Mouse (Mus musculus): ENCODE data around the gene Sae1. TPM values are rescaled to one million over a fixed set of nuclear protein-coding genes. Genes with fewer than 3 reads are reported as not detected.
"Not testable (repeated sequence)": the region's sequence is repeated elsewhere in the genome, so short reads cannot be mapped to it uniquely, and the experiment has no call there.

The Sae1 gene
- total RNA-seq, 2 experiments from 2014 or later = 37.3 to 40.6 TPM

DNA sequence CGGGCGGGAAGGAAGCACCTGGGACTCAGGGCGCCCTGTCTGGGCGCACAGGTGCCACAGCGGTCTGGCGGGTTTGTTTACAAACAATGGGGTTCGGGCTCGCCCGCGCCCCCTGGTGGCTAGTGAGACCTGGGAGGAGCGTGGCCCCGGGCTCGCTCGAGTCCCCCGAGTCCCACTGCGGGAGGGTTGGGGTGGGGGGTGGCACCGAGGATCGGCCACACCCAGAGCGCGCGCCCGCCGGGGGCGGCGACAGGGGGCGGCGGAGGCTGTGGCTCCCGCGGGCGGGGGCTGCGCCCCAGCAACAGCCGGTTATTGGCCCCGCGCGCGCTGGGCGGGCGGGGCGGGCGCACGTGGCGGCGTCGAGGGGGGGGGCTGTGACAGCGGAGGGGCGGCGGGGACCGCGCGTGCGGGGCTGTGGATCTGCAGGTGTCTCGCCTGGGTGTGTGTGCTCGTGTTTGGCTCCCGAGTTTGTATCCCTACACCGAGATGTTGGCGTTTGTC is 77.5 kb downstream of the Sae1 start:
- DNase-seq = peak; percentile 91 to 94

DNA sequence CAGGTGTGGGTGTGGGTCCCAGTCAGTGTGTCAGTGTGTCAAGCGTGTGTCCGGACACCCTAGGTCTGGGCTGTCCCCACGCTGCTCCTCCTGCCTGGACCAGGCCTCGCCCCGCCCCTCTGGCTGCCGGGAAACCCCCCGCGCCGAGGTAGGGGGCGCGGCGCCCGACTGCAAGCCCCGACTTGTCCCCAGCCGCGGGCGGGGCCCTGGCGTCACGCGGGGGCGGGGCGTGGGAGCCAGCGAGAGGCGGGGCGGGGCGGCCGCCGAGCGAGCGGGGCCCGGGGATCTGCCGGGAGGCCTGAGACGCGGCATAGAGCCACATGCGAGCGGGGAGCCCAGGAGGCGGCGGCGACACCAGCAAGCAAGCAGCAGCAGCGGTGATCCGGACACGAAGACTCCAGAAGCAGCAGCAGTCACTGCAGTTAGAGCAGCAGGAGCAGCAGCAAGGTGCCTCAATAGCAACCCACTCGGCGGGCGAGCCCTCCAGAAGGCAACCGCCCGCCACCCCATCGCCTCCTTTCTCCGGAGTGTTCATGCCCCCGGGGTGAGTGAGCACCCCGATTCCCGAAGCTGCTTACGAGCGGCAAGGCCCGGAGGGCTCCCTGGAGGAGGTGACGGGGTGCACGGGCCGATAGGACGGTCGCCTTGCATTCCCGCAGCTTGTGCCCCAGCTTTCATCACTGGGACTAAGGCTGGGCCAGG is 78.1 kb downstream of the Sae1 start:
- peak; percentile 93 to 95 for DNase-seq

DNA sequence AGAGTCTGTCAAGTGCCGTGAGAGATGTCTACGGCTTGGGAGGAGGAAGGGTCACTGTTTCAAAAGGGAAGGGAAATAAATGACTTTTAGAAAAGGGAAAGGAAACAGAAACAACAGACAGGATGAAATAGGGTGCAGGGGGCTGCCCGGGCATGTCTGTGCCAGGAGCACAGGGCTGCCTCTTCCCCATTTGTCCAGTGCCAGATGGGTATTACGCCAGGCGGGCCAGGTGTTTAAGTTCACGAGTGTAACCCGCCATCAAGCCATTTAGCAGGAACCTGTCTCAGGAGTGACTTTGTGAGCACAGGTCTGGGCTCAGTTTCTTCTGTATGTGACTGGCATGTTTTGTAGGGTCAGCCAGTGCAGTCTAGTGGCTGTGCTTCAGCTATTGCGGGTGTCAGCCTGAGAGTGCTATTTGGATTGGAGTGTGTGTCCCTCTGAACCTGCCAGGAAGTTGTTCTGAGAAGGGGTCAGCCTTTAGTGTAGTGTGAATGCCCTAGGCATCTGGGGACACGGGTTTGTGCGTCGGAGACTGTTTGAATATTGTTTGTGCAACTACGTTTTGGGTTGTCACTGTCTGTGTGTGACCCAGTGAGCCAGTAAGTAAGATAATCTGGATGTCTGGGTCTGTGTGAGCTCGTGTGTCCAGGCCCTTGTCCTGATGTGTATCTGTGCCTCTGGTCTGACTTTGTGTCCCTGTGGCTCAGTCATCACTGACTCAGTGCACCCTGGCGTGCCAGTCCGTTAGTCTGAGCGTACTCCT is 78.9 kb downstream of the Sae1 start:
- peak; percentile 32 to 41 for DNase-seq

DNA sequence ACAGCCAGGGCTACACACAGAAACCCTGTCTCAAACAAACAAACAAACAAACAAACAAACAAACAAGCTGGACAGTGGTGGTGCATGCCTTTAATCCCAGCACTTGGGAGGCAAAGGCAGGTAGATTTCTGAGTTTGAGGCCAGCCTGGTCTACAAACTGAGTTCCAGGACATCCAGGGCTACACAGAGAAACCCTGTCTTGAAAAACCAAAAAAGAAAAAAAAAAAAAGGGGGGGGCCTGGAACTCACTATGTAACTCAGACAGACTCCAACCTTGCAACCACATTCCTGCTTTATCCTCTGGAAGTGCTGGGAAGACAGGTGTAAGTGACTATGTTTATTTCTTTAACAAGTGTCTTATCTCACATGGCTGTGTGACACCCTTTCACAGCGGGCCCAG is 79.5 kb downstream of the Sae1 start, which contains the start of gene Bbc3:
Gene Bbc3 (plus strand): TSS at position 301 of the 400 bp plus-strand sequence.
- DNase-seq = not testable (repeated sequence)

DNA sequence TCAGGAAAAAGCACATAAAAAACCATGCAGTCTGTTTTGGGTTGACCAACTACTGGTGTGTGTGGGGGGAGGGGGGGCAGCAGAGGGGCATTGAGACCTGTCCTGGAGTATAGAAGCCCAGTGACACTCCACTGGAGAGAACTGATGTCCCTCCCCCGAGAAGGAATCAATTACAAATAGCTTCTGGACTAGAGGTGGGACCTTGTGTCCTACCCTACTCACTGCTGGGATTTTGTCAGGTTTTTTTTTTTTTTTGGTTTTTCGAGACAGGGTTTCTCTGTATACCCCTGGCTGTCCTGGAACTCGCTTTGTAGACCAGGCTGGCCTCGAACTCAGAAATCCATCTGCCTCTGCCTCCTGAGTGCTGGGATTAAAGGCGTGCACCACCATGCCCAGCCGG is 80.5 kb downstream of the Sae1 start:
- not testable (repeated sequence) for DNase-seq

DNA sequence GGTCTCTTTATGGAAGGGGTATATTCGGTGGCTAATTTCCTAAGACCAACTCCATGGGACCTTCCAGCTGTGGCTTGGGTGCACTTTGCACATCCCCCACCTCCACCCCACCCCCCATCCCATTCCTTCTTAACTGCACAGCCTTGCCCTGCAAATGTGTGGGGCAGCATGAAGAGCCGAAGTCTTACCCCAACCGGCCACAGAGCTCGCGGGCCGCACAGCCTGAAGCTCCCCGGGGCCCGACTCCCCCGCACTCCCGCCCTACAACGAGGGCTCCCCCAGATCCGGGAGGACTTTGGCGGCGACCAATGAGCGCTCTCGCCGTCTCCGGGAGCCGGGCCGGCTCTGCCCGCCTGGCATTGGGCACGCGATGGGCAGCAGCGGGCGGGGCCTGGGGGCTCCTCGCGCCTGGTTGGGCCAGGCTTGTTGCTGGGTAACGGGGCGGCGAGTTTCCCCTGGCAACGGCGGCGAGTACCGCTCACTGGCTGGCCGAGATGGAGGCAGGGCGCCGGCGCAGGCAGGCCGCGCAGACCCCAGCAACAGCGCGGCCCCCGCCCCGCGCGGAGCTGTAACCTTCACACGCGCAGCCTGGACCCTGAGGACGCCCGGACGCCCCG is 88.1 kb downstream of the Sae1 start:
- DNase-seq = peak; percentile 86 to 91

DNA sequence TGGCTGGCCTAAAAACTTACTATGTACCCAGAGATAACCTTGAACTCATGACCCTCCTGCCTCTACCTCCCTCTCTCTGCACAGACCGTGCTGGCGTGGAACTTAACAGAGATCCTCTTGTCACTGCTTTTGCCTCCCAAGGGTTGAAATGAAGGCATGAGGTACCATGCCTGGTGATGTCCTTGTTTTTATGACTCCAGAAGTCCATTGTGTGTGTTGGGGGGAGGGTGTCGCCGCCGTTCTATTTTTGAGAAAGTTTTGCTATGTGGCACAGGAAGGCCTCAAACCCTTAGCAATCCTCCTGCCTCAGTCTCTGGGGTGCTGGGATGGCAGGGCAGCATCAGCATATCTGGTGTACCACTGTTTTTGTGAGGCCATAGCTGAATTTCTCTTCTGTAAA is 88.7 kb downstream of the Sae1 start:
- DNase-seq = no peak

DNA sequence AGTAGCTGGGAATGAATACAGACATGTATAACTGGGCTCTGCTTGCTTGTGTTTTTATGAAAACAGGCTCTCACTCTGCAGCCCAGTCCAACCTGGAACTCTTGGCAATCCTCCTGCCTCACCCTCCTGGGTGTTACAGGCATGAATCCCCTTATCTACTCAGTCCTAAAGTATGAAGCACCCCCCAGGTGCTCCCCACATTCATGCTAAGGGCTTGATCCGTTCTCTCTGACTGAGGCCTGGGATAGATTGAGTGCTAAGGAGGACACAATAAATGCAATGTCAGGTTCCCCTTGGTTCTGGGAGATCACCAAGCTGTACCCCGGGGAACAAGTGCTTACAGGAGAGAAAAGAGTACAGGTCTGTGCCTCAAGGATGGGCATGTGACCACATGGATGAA is 90.0 kb downstream of the Sae1 start:
- no peak for DNase-seq

DNA sequence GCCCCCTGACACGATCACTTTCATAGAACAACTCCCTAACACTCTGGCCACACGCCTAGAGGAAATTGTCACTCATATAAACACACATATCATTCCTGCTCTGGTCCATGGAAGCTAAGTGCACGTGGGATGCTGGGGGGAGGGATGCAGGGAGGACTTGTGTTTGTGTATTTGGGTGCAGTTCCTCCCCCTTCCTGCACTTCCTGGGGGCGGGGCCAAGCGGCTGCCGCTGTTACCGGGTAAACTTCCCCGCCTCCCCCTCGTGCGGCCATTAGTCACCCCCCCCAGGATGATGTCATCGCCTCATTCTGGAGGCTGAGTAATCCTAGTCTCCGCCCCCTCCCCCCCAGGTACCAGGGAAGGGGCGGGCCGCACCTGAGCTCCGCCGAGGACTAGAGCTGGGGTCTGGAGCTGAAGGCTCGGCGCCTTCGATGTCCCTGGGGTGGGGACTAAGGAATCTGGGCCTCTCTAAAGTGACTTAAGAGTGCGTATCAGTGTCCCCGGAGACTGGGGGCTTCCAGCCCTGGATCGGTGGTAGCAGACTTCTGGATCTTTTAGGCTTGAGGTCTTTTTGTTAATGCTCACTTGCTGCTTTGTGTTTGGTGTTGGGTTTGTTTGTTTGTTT is 90.7 kb downstream of the Sae1 start:
- DNase-seq = peak; percentile 93 to 94

DNA sequence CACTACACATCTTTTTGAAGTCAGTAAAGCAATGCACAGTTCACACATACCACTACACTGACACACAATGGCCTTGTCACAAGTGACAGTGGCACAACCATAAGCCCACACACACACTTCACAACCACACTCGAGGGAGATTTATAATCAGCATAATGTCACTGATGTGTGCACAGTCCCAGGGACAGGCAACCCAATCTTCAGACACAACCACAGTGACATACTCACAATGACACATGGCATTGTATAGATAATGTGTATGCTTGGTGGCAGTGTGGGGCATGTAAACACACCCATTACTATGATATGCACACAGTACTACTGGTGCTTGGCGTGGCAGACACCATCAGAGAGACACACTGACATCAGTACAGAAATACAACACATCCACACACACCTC is 91.5 kb downstream of the Sae1 start:
- no peak for DNase-seq

DNA sequence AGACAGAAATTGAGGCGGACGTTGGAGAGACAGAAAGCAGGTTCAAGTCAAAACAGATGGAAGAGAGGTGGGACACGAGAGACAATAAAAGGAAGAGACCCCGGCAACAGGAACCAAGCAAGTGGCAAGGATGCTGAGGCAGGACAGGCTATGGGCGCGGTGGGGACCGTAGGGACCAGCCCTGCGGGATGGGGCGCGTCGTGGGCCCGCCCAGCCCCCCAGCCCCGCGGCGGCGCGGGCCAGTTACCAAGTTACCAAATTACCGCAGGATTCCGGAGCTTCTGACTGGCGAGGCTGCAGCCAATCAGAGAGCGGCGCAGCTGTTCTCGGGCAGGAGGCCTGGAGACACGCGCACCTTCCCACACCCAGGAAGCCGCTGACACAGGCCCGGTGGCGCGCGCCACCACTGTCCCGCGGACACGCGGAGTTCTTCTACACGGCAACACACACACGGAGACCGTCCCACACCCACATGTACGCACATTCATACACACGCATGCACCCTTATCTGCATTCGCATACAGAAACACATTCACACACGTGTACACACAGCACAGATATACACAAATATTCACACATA is 92.2 kb downstream of the Sae1 start:
- DNase-seq = peak; percentile 85 to 93

DNA sequence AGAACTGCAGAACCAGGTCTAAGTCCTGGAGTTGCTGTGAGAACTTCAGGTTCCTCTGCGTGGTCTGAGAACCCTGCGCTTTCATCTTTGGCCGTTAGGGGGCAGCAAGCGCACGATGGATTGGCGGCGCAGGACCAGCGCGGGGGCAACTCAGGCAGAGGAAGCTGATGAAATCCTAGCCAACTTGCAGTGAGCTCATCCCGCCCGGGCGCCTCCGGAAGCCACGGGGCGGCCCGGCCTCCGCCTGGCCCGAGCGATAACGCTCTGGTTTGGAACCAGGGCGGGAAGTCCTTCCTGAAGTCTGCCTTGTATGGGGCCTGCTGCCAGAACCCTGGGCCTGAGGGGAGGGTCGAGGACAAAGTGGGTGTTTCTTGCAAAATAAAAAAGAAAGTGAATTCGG is 92.8 kb downstream of the Sae1 start:
- peak; percentile 97 for DNase-seq

DNA sequence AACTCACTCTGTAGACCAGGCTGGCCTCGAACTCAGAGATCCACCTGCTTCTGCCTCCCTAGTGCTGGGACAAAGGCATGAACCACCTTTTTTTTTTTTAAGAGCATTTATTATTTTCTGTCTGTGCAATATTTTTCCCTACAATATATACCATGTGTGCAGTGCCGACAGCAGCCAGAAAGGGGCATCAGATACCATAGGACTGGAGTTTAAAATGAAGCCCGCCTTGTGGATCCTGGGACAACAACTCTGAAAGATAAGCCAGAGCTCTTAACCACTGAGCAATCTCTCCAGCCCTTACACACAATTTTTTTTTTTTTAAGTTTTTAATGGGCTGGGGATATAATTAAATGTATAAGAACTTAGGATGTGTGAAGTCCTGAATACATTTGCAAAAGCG is 93.3 kb downstream of the Sae1 start:
- DNase-seq = peak; percentile 28 to 49

DNA sequence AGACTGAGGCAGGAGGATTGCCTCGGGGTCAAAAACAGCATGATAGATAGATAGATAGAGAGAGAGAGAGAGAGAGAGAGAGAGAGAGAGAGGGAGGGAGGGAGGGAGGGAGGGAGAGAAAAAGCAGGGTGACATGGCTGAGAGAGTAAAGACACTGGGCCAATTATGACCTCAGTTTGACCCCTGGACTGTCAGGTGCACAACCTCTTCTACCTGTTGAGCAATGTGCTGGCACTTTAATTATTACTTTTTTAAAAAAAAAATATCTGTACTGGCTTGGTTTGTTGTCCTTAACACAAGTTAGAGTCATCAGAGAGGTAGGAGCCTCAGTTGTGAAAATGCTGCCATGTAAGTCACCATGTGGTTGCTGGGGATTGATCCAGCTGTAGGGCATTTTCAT is 99.8 kb downstream of the Sae1 start:
- DNase-seq = no peak

DNA sequence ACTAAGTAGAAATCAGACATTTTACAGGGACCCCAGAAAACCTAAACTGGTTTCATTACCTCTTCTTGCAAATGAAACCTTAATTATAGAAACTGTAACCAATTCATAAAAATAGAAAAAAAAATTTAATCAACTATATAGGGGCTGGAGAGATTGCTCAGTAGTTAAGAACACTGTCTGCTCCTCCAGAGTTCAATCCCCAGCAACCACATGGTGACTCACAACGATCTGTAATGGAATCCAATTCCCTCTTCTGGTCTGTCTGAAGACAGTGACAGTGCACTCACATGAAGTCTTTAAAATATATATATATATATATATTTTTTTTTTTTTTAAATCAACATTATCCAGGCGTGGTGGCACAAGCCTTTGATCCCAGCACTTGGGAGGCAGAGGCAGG is 100.6 kb downstream of the Sae1 start:
- DNase-seq = no peak

DNA sequence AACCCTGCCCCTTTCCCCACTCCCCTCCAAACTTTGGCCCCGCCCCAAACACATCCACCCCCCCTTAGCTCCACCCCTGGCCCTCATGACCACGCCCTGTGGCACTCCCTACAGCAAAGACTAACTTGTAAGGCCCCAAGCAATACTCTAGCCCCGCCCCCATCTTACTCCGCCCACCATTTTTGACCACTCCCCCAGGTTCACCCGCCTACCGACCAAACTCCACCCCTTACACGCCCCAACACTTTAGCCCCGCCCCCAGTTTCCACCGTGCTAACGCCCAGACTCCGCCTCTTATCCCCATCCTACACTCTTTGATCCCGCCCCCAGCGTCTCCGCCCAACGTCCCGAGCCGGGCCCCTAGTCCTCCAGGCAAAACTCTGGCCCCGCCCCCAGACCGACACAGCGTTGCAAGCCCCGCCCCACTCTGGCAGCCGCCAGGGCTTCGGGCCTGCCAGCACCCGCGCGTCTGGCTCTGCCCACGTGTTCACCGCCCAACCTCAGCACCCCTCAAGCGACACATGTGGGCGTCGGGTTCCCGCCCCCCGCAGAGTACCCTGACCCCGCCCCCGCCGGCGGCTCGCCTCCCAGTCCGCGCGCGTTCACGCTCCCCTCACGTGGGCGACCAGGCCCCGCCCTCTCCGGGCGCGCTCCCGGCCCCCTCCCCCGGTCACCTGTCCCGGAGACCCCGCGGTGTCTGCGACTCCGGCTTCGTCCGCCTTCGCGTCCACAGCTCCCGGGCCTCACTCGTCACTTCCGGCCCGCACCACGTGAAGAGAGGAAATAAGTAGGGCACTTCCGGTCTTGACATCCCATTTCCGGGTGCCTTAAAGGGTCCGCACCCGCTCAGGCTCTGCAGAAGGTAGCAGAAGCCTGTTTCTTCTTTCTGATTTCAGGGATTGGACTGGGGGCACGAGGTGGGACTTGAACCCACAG is 101.3 kb downstream of the Sae1 start, which contains the start of gene Ccdc9:
Gene Ccdc9 (minus strand): TSS at position 770 of the 936 bp plus-strand sequence.
- DNase-seq = peak; percentile 100

DNA sequence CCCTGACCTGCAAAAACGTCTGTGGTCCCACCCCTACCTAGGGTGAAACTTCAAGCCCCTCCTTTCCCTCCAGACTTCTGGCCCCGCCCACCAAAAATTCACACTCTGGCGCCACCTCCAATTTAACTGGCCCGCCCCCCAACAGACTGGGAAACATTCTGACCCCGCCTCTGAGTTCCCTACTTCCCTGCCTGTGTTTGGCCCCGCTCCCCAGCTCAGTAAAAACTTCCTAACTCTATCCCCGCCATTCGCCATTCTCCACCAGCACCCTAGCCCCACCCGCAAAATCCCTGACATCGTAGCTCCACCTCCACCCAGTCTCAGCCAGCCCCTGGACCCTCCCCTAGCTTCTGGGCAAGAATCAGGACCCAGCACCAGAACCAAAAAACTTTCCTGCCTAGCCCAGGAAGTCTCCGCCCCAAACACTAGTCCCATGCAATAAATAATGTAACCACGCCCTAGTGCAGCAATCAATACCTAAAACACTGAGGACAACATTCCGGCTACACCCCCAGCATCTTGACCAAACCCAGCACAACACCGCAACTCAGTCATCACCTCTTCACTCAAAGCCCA is 102.1 kb downstream of the Sae1 start:
- peak; percentile 84 to 88 for DNase-seq

DNA sequence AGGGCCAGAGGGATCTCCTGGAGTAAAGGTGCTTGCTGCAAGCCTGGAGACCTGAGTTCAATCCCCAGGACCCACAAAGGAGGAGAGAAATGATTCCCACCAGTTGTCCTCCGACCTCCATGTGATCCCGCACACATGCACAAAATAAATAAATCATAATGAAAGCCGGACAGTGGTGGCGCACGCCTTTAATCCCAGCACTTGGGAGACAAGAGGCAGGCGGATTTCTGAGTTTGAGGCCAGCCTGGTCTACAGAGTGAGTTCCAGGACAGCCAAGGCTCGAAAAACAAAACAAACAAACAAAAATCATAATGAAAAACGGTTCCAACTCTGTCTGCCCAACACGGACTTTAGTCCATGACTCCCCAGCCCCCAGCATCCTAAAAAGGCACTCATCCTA is 102.7 kb downstream of the Sae1 start:
- DNase-seq = no peak

DNA sequence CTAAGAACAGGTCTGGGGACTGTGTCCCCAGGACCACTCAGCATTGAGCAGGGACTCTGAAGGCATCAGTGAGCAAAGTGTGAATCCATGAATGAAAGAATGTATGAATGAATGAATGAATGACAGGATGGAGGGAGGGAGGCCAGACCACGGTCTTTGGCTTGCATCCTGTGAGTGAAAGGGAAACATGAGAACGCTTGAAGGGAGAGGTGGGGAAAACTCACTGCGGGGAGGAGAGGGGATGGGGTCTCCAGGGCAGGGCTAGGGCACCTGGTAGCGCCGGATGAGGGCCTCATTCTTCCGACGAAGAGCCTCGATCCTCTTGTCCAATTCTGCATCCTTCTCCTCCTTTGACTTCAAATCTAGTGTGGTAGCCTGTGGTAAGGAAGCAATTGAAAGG is 103.6 kb downstream of the Sae1 start:
- DNase-seq = no peak

DNA sequence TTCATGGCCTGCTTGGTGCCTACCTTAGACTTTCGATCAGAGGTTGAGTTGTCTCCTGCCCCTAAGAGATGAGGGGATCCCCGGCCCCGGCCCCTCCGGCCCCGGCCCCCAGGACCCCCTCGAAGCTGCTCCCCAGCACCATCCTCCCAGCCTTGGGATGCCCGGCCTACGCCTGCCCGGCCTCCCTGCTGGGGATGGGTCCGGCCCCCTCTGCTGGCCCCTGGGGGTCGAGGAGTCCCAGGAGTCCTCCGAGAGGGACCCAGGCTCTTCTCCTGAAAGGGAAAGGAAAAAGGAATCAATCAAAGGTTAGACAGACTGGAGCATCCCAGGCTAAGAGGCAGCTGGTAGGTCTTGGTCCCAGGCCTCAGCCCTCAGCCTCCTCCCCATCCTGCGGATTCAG is 105.3 kb downstream of the Sae1 start:
- DNase-seq = no peak

DNA sequence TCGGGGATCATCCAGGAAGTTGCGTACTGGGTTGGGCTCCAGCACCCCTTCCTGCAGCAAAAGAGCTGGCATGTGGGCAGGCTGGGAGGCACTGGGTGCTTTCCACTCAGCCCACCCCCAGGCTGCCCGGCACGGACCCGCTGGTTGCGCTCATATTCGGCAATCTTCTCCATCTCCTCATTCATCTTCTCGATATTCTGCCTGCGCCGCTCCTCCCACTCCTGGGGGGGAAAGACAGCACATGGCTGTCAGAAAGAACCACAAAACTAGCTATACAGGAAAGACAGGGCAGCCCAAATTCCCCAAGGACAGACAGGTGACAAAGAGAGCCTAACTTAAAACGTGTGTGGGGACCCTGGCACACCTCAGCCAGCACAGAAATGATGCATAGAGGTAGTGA is 106.9 kb downstream of the Sae1 start:
- DNase-seq = no peak

All from heart, adult 18-20 months (tissue).